Mouse (Mus musculus) c-Kit-positive CD71-positive TER-119-positive erythroid progenitor cells, embryonic 14.5 days (primary cell): Measurements from ENCODE around the gene Mpzl3.
"Not testable (repeated sequence)": the region's sequence is repeated elsewhere in the genome, so short reads cannot be mapped to it uniquely, and the experiment has no call there.

Source experiments
- DNase-seq: peaks from one replicate; pipeline ENCODE4 v3.0.0-alpha.2; 2013; ENCODE audit warnings: low spot score

The Mpzl3 gene

GRCm38 (mm10) chr9:45055082-45055713, at the start of gene Mpzl3:
Gene Mpzl3 (plus strand): TSS chr9:45055186.
- DNase-seq: peak; percentile 29

GRCm38 (mm10) chr9:45007404-45007803, 47.6 kb upstream of the Mpzl3 start:
- no peak for DNase-seq

GRCm38 (mm10) chr9:45008342-45008741, 46.6 kb upstream of the Mpzl3 start:
- no peak for DNase-seq

GRCm38 (mm10) chr9:45009180-45010078, 45.6 kb upstream of the Mpzl3 start, which contains the start of gene Cd3e:
Gene Cd3e (minus strand): TSS chr9:45009627.
- DNase-seq: no peak

GRCm38 (mm10) chr9:45010461-45010860, 44.5 kb upstream of the Mpzl3 start:
- no peak for DNase-seq

GRCm38 (mm10) chr9:45011291-45011690, 43.7 kb upstream of the Mpzl3 start:
- no peak for DNase-seq

GRCm38 (mm10) chr9:45014879-45015278, 40.1 kb upstream of the Mpzl3 start:
- no peak for DNase-seq

GRCm38 (mm10) chr9:45015841-45016240, 39.1 kb upstream of the Mpzl3 start:
- no peak for DNase-seq

GRCm38 (mm10) chr9:45018031-45018430, 37.0 kb upstream of the Mpzl3 start:
- no peak for DNase-seq

GRCm38 (mm10) chr9:45022800-45023199, 32.2 kb upstream of the Mpzl3 start:
- peak; percentile 48 for DNase-seq

GRCm38 (mm10) chr9:45023638-45024037, 31.3 kb upstream of the Mpzl3 start:
- no peak for DNase-seq

GRCm38 (mm10) chr9:45024187-45024586, 30.8 kb upstream of the Mpzl3 start:
- no peak for DNase-seq

GRCm38 (mm10) chr9:45027376-45027775, 27.6 kb upstream of the Mpzl3 start:
- DNase-seq: no peak

- no peak for DNase-seq
Observed at GRCm38 (mm10) chr9:45030341-45030740, 24.6 kb upstream of the Mpzl3 start.

- no peak for DNase-seq
Observed at GRCm38 (mm10) chr9:45032261-45032660, 22.7 kb upstream of the Mpzl3 start.

GRCm38 (mm10) chr9:45034526-45034925, 20.5 kb upstream of the Mpzl3 start:
- DNase-seq: no peak

GRCm38 (mm10) chr9:45037803-45038202, 17.2 kb upstream of the Mpzl3 start:
- DNase-seq: not testable (repeated sequence)

GRCm38 (mm10) chr9:45039499-45039898, 15.5 kb upstream of the Mpzl3 start, which contains the start of gene Mpzl2:
Gene Mpzl2 (plus strand): TSS chr9:45039799.
- no peak for DNase-seq

GRCm38 (mm10) chr9:45040066-45040845, 14.7 kb upstream of the Mpzl3 start:
- DNase-seq: no peak

GRCm38 (mm10) chr9:45041131-45041838, 13.7 kb upstream of the Mpzl3 start:
- no peak for DNase-seq

- no peak for DNase-seq
Observed at GRCm38 (mm10) chr9:45042056-45042720, 12.8 kb upstream of the Mpzl3 start.
